ENCODE assay signal across 10 mouse cellular contexts in the genomic region with DNA sequence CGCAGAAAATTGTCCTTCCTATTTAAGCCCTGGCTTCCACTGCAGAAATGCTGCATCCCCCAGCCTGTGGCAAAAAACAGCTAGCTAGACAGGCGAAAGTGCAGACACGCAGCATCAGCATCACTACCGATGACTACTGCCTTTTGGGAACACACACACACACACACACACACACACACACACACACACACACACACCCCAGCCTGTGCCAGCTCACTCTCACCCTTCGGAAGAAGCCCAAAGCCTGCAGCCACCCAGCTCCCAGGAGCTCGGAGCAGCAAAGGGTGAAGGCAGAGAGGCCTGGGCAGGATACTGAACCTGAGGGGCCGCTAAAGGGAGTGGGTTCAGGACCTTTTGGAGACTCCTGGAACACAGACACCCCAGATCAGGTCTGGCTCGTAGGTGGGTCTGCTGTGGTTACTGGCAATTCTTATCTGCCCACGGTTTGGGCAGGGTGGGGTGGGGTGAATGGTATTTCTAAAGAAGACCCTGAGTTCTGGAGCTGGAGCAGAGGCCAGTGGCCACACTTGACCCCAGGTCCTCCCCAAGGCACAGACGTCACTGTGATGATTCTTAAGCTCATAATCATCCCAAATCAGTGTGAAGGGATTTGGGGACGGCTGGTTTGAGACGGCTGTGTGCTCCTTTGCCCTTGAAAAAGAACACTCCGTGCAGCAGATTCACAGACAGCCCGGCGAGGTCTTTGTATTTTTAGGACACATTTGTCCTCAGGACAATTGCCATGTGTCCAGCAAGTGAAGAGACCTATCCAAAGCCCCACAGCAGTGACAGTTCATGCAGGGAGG. TPM values are rescaled to one million over a fixed set of nuclear protein-coding genes. Genes with fewer than 3 reads are reported as not detected.
A peak's percentile ranks its signal among the peaks of the same experiment; 100 is the strongest.
DNase-seq lines count a peak whose midpoint lies in the region; ATAC-seq and TF ChIP-seq lines count a peak whose summit lies in the region.
"Had no signal": no experiment of that assay in that cellular context is flagged by ENCODE, and none has a peak within 500 bp of the region (broad histone marks: within the 10 kb centered on the region; RNA-seq: fewer than 3 reads in every experiment).

No protein-coding gene starts in this region.

- intact Hi-C loops in left cerebral cortex, postnatal 10 days (cut with DNase I): no loop called here

- peaks cover 22% of the 10 kb centered on the region for H3K27me3 ChIP-seq in kidney, postnatal 0 days (ENCODE audit: insufficient read depth, low read length)
- H3K27me3 ChIP-seq in embryonic facial prominence, embryonic 14.5 days (replicated peaks; ENCODE audit: control insufficient read depth, insufficient read depth, low read length): peaks cover 54% of the 10 kb centered on the region
- H3K27me3 ChIP-seq in limb, embryonic 12.5 days: peaks cover 67% of the 10 kb centered on the region

- peak overlapping the region; percentile 68 for H3K4me2 ChIP-seq in kidney, postnatal 0 days (ENCODE audit: low read length)
- peak overlapping the region; percentile 95 for H3K4me2 ChIP-seq in embryonic facial prominence, embryonic 14.5 days (ENCODE audit: low read depth, low read length)
- peak overlapping the region; percentile 97 for H3K4me2 ChIP-seq in limb, embryonic 12.5 days

- ATAC-seq in kidney, postnatal 0 days (replicated peaks; ENCODE audit: low FRiP score, low read depth): no peak
- ATAC-seq in embryonic facial prominence, embryonic 14.5 days (ENCODE audit: low read depth): no peak
- no peak for ATAC-seq in limb, embryonic 12.5 days (ENCODE audit: insufficient number of reproducible peaks, insufficient read depth, low FRiP score, low TSS enrichment, low read depth)

- H3K27ac ChIP-seq in kidney, postnatal 0 days: no peak overlapping the region
- H3K27ac ChIP-seq in embryonic facial prominence, embryonic 14.5 days (replicated peaks; ENCODE audit: low read depth, low read length): no peak overlapping the region
- H3K27ac ChIP-seq in limb, embryonic 12.5 days: no peak overlapping the region
- H3K27ac ChIP-seq: macrophage had no signal

- no peaks in the 10 kb centered on the region for H3K36me3 ChIP-seq in kidney, postnatal 0 days (ENCODE audit: insufficient read depth, low read length)
- H3K36me3 ChIP-seq in embryonic facial prominence, embryonic 14.5 days (ENCODE audit: control insufficient read depth, insufficient read depth, low read length): 0 out of 2 replicates have a peak, but pooled peaks cover 8% of the 10 kb centered on the region
- peaks cover 15% of the 10 kb centered on the region for H3K36me3 ChIP-seq in limb, embryonic 12.5 days

- DNase-seq in kidney, postnatal 0 days (ENCODE audit: low spot score): no peak
- no peak for DNase-seq in kidney, adult 9 months
- DNase-seq in embryonic facial prominence, embryonic 14.5 days (ENCODE audit: low spot score): no peak
- peak; percentile 18 for DNase-seq in retina, postnatal 1 day
- no peak for DNase-seq in frontal cortex, postnatal 10 days (ENCODE audit: low spot score in 2 of 2)
- DNase-seq in left cerebral cortex, postnatal 10 days (ENCODE audit: extremely low spot score in 1 of 2, low spot score in 2 of 2): no peak
- DNase-seq in lung, postnatal 25 days (ENCODE audit: low spot score): no peak

- peaks cover 12% of the 10 kb centered on the region; the same call in 1 of the 2 replicates for H3K4me1 ChIP-seq in kidney, postnatal 0 days (replicated peaks; ENCODE audit: insufficient read depth, low read length)
- H3K4me1 ChIP-seq in embryonic facial prominence, embryonic 14.5 days (ENCODE audit: control insufficient read depth, insufficient read depth, low read length): peaks cover 10% of the 10 kb centered on the region; the same call in 1 of the 2 replicates
- peaks cover 31% of the 10 kb centered on the region for H3K4me1 ChIP-seq in limb, embryonic 12.5 days (replicated peaks)

- H3K9ac ChIP-seq in kidney, postnatal 0 days (ENCODE audit: low read depth, low read length): 0 out of 2 replicates have a peak overlapping the region, but pooled peaks have one; percentile 44
- peak overlapping the region; percentile 61; the same call in 1 of the 2 replicates for H3K9ac ChIP-seq in embryonic facial prominence, embryonic 14.5 days (ENCODE audit: low read depth, low read length)
- H3K9ac ChIP-seq in limb, embryonic 12.5 days (replicated peaks): peak overlapping the region; percentile 45; the same call in 1 of the 2 replicates

- H3K4me3 ChIP-seq in kidney, postnatal 0 days (replicated peaks; ENCODE audit: low read depth, low read length): peak overlapping the region; percentile 44; the same call in 1 of the 2 replicates
- peak overlapping the region; percentile 53 for H3K4me3 ChIP-seq in embryonic facial prominence, embryonic 14.5 days (ENCODE audit: low read depth, low read length)
- peak overlapping the region; percentile 59 for H3K4me3 ChIP-seq in limb, embryonic 12.5 days (replicated peaks)

- no peak for TF ChIP-seq CTCF in kidney, postnatal 0 days (IDR thresholded peaks at IDR 0.05; ENCODE audit: low read depth)

- H3K9me3 ChIP-seq in kidney, postnatal 0 days (replicated peaks; ENCODE audit: low read length): no peaks in the 10 kb centered on the region
- H3K9me3 ChIP-seq in embryonic facial prominence, embryonic 14.5 days (ENCODE audit: control insufficient read depth, low read length): no peaks in the 10 kb centered on the region
- no peaks in the 10 kb centered on the region for H3K9me3 ChIP-seq in limb, embryonic 12.5 days
- H3K9me3 ChIP-seq: G1E had no signal

- 57% methylated on average over 15 of the region's 15 CpGs for WGBS in kidney, postnatal 0 days
- WGBS in embryonic facial prominence, embryonic 14.5 days: 38% methylated on average over 14 of the region's 15 CpGs
- 35% methylated on average over 15 of the region's 15 CpGs for WGBS in limb, embryonic 12.5 days

RNA-seq across cellular contexts. Expression of a gene that starts 1.0 kb away (rescaled TPM):
- 1.8 and 2.2 TPM in 2 replicates for polyA plus RNA-seq in kidney, postnatal 0 days (2015; fragmentation: Nextera tagmentation; extraction: Ambion mirVana)
- polyA plus RNA-seq in embryonic facial prominence, embryonic 14.5 days (2014; fragmentation: Nextera tagmentation; extraction: Ambion mirVana): 0.81 and 1.3 TPM in 2 replicates
- polyA plus RNA-seq in limb, embryonic 12.5 days (2016; fragmentation: Nextera tagmentation; extraction: Ambion mirVana): 1.6 TPM in 2 replicates
- total RNA-seq in left cerebral cortex, postnatal 10 days (2021): under 1 TPM; 0.15 to 0.36 TPM
- polyA plus RNA-seq: G1E, macrophage had no signal

RNA-seq across cellular contexts. Expression of a gene that starts 13.9 kb away (rescaled TPM):
- polyA plus RNA-seq in kidney, postnatal 0 days (2015; fragmentation: Nextera tagmentation; extraction: Ambion mirVana): 35.1 and 37.9 TPM in 2 replicates
- polyA plus RNA-seq in embryonic facial prominence, embryonic 14.5 days (2014; fragmentation: Nextera tagmentation; extraction: Ambion mirVana): 9.9 and 13.8 TPM in 2 replicates
- 10.5 and 11.4 TPM in 2 replicates for polyA plus RNA-seq in limb, embryonic 12.5 days (2016; fragmentation: Nextera tagmentation; extraction: Ambion mirVana)
- not detected for total RNA-seq in left cerebral cortex, postnatal 10 days (2021)
- total RNA-seq: G1E had no signal
- polyA plus RNA-seq: G1E, macrophage had no signal

RNA-seq across cellular contexts. Expression of a gene that starts 16.2 kb away (rescaled TPM):
- 40.1 and 41.2 TPM in 2 replicates for polyA plus RNA-seq in kidney, postnatal 0 days (2015; fragmentation: Nextera tagmentation; extraction: Ambion mirVana)
- 0.21 TPM in 1 of 2 replicates, not detected in the other for polyA plus RNA-seq in embryonic facial prominence, embryonic 14.5 days (2014; fragmentation: Nextera tagmentation; extraction: Ambion mirVana)
- not detected in 2 replicates for polyA plus RNA-seq in limb, embryonic 12.5 days (2016; fragmentation: Nextera tagmentation; extraction: Ambion mirVana)
- total RNA-seq in left cerebral cortex, postnatal 10 days (2021): not detected
- polyA plus RNA-seq: G1E, macrophage had no signal

RNA-seq across cellular contexts. Expression of a gene that starts 26.5 kb away (rescaled TPM):
- polyA plus RNA-seq in kidney, postnatal 0 days (2015; fragmentation: Nextera tagmentation; extraction: Ambion mirVana): 14.5 and 21.1 TPM in 2 replicates
- 2.3 and 2.4 TPM in 2 replicates for polyA plus RNA-seq in embryonic facial prominence, embryonic 14.5 days (2014; fragmentation: Nextera tagmentation; extraction: Ambion mirVana)
- polyA plus RNA-seq in limb, embryonic 12.5 days (2016; fragmentation: Nextera tagmentation; extraction: Ambion mirVana): 0.51 and 1.0 TPM in 2 replicates
- under 1 TPM; 0.22 to 0.58 TPM for total RNA-seq in left cerebral cortex, postnatal 10 days (2021)

RNA-seq across cellular contexts. Expression of a gene that starts 34.7 kb away (rescaled TPM):
- polyA plus RNA-seq in kidney, postnatal 0 days (2015; fragmentation: Nextera tagmentation; extraction: Ambion mirVana): 64.1 and 64.2 TPM in 2 replicates
- 72.7 and 82.7 TPM in 2 replicates for polyA plus RNA-seq in embryonic facial prominence, embryonic 14.5 days (2014; fragmentation: Nextera tagmentation; extraction: Ambion mirVana)
- 61.8 and 66.5 TPM in 2 replicates for polyA plus RNA-seq in limb, embryonic 12.5 days (2016; fragmentation: Nextera tagmentation; extraction: Ambion mirVana)
- 100 to 1,000 TPM; 258 to 269 TPM for total RNA-seq in left cerebral cortex, postnatal 10 days (2021)

Comparison
In these comparisons a context has a peak if more than half of its experiments do, and no peak if none do; other contexts are left out.
1. RNA of a gene that starts 16.2 kb away (polyA plus RNA-seq): 40.1 to 41.2 TPM in kidney, postnatal 0 days; 0.21 TPM in embryonic facial prominence, embryonic 14.5 days and not detected in limb, embryonic 12.5 days; every median in the first group is over 10 times any median in the second.
2. Peak in every context shown above with its lines, with median percentiles within 50 percentile points of each other: H3K4me2 ChIP-seq, H3K4me3 ChIP-seq and H3K9ac ChIP-seq.